Mouse (Mus musculus) liver, embryonic 14 days (tissue): ENCODE results near the gene Elovl3. TPM values are rescaled to one million over a fixed set of nuclear protein-coding genes. Genes with fewer than 3 reads are reported as not detected.

Source experiments
- polyA plus RNA-seq: library from polyadenylated mRNA; depleted of rRNA; stranded (reverse); fragments of >200 nt; gene quantifications from 2 replicates; pipeline ENCODE4 v1.2.3, GENCODE M21; 2012; rRNA removed

Elovl3 gene
- not detected in 2 replicates for polyA plus RNA-seq

DNA sequence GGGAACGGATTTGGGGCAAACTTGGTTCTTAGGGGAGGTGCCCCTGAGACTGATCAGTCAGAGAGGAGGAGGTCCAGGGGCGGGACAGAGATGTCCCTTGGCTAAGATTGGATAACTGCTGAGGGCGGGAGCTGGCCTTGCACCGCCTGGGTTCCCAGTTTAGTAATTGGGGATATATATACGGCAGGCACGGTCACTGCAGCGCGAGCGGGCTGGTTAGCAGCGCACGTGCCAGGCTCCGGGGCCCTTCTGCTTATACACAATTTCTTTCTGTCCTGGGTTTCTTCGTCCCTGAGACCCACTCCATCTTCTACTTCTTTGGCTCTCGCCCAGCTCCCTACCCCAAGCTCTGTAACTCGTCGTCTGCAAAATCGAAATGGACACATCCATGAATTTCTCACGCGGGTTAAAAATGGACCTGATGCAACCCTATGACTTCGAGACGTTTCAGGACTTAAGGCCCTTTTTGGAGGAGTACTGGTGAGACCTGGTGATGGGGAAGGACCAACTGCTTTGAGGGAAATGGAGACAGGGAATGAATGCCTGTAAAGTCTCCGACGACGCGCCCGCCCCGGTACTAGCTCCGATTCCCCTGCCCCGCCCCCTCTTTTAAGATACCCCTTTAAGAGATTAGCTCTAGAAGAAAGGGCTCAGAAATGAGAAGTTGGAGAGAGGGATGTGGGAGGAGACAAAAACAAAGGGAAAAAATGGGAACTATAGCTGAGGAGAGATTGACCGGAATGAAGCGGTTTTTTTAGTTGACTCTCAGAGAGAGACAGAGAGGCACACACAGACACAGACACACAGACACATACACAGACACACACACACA lies at the start of gene Elovl3:
TSS of gene Elovl3 (plus strand) at position 204 of the 832 bp plus-strand sequence.

DNA sequence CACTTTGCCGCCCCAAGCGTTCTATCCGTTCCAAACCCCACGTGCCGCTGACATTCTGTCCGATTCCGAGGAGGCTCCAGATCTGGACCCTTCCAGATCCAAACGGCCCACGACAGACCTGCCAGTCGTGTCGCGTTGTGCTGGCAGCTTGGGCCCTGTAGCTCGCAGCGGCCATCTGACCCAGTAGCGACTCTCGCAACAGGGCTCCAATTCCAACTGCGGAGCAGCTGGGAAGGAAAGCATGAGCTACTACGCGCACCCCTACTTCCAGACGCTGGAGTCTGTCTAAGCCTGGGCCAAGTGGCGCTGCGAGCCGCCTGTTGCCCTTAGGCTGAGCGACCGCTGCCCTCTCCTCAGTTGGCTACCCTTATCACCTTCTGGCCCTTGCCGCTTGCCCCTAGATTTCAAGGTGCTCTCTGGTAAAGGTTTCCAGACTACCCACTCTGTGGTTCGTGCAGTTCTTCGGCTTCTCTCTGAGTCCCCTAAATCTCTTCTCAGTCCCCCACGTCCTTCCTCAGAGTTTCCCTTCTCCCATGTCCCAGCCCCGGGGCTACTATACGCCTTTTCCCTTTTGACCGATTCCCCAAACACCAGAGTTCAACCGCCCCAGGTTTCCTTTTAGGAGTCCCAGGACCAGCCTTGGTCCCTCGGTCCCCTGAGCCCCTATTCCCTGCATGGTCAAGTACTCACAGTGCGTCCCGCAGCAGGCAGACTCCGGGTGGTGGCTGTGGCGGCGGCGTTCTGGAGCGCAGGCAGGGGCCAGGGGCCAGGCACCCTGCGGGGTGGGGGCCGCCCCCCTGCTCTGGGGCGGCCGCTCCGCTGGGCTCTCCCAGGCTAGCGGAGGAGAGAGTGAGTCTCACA lies 16.0 kb downstream of the Elovl3 start, which contains the start of gene Pitx3:
TSS of gene Pitx3 (minus strand) at position 816 of the 861 bp plus-strand sequence.

DNA sequence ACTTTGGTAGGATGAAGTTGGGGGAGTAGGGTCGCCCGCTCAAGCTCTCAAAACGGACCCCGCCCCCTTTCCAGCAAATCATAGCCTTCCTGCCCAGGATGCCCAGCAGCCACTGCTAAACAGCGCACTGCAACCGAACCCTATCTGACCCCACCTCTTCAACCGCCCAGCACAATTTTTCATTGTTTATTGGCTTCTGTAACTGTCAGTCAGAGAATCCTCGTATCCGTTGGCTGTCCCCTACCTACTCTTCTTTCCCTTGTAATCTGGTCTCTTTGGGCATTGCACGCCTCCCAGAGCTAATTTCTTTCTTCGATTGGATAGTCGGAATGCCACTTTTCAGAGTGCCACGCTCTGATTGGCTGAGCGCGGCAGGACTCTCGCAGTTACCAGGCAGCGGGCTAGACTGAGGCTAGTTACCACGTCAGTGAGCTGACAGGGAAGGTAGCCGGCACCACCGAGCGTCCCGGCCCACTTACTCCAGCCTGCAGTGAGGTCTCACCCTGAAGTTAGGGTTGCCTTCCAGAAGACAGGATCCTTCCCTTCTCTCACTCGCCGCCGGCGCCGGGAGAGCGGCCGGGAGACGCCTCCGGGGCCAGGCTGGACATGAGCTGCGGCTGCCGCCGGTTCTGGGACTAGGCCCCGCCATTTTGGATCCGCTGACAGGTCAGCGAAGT lies 20.6 kb downstream of the Elovl3 start, which contains the start of gene Gbf1:
TSS of gene Gbf1 (plus strand) at position 383 of the 677 bp plus-strand sequence.

Other genes with a start within 250 kb of the Elovl3 start
- gene Armh3, start 133.4 kb upstream of the Elovl3 start, polyA plus RNA-seq = 2.2 and 2.3 TPM in 2 replicates
- gene Hps6, start 128.4 kb upstream of the Elovl3 start, polyA plus RNA-seq = 0.96 and 1.2 TPM in 2 replicates
- 13.5 and 16.8 TPM in 2 replicates for gene Pprc1, start 87.0 kb upstream of the Elovl3 start, polyA plus RNA-seq
- gene Ldb1, start 86.7 kb upstream of the Elovl3 start, polyA plus RNA-seq = 116 and 124 TPM in 2 replicates
- 72.9 and 75.8 TPM in 2 replicates for gene Nolc1, start 56.0 kb upstream of the Elovl3 start, polyA plus RNA-seq
- gene Pitx3, start 16.4 kb downstream of the Elovl3 start, polyA plus RNA-seq = 0.01 and 0.14 TPM in 2 replicates
- gene Gbf1, start 20.6 kb downstream of the Elovl3 start, polyA plus RNA-seq = 13.8 and 15.3 TPM in 2 replicates
- 4.4 TPM in 2 replicates for gene Nfkb2, start 172.4 kb downstream of the Elovl3 start, polyA plus RNA-seq
- gene Psd, start 195.3 kb downstream of the Elovl3 start, polyA plus RNA-seq = 5.4 TPM in 2 replicates
- gene Fbxl15, start 196.3 kb downstream of the Elovl3 start, polyA plus RNA-seq = 5.7 and 6.2 TPM in 2 replicates
- gene Cuedc2, start 206.8 kb downstream of the Elovl3 start, polyA plus RNA-seq = 46.0 and 54.8 TPM in 2 replicates
- 7.3 and 10.8 TPM in 2 replicates for gene Mfsd13a, start 209.2 kb downstream of the Elovl3 start, polyA plus RNA-seq
- 0.21 and 0.23 TPM in 2 replicates for gene 2310034G01Rik, start 218.4 kb downstream of the Elovl3 start, polyA plus RNA-seq